In genomic region chr2:33489565-33489964, GRCm38 (mm10) we compare ENCODE assay signal across 9 mouse cellular contexts. TPM values are rescaled to one million over a fixed set of nuclear protein-coding genes. Genes with fewer than 3 reads are reported as not detected.
DNase-seq lines count a peak whose midpoint lies in the region; ATAC-seq and TF ChIP-seq lines count a peak whose summit lies in the region.
"Had no signal": no experiment of that assay in that cellular context is flagged by ENCODE, and none has a peak within 500 bp of the region (broad histone marks: within the 10 kb centered on the region; RNA-seq: fewer than 3 reads in every experiment).

No protein-coding gene starts in this region.

- H3K4me2 ChIP-seq in hindbrain, embryonic 11.5 days (replicated peaks; ENCODE audit: low read depth, low read length) = no peak overlapping the region
- no peak overlapping the region for H3K4me2 ChIP-seq in lung, postnatal 0 days (replicated peaks; ENCODE audit: low read depth, low read length)
- H3K4me2 ChIP-seq: limb, embryonic 13.5 days had no signal

- TF ChIP-seq CTCF in lung, postnatal 0 days (IDR thresholded peaks at IDR 0.05) = peak; percentile 67
- TF ChIP-seq CTCF in brain, embryonic 14.5 days (IDR thresholded peaks at IDR 0.05; ENCODE audit: borderline replicate concordance, extremely low read depth, insufficient read depth, insufficient read length) = peak; percentile 48; the same call in 1 of the 2 replicates

- 52% methylated on average over 10 of the region's 10 CpGs for WGBS in hindbrain, embryonic 11.5 days
- 56% methylated on average over 10 of the region's 10 CpGs for WGBS in hindbrain, embryonic 10.5 days
- 49% methylated on average over 10 of the region's 10 CpGs for WGBS in lung, postnatal 0 days

- H3K27ac ChIP-seq in hindbrain, embryonic 11.5 days (ENCODE audit: low read depth, low read length) = no peak overlapping the region
- no peak overlapping the region for H3K27ac ChIP-seq in hindbrain, embryonic 10.5 days
- H3K27ac ChIP-seq in lung, postnatal 0 days (ENCODE audit: low read length) = no peak overlapping the region
- H3K27ac ChIP-seq: limb, embryonic 13.5 days had no signal

- no peaks in the 10 kb centered on the region for H3K9me3 ChIP-seq in hindbrain, embryonic 11.5 days (ENCODE audit: control insufficient read depth, low read length)
- no peaks in the 10 kb centered on the region for H3K9me3 ChIP-seq in hindbrain, embryonic 10.5 days
- no peaks in the 10 kb centered on the region for H3K9me3 ChIP-seq in lung, postnatal 0 days (ENCODE audit: low read length)
- H3K9me3 ChIP-seq: limb, embryonic 13.5 days had no signal

- no peak for TF ChIP-seq EP300 in lung, postnatal 0 days (IDR thresholded peaks at IDR 0.05)

- no peaks in the 10 kb centered on the region for H3K36me3 ChIP-seq in hindbrain, embryonic 11.5 days (ENCODE audit: control insufficient read depth, insufficient read depth, low read length)
- H3K36me3 ChIP-seq in hindbrain, embryonic 10.5 days = no peaks in the 10 kb centered on the region
- no peaks in the 10 kb centered on the region for H3K36me3 ChIP-seq in lung, postnatal 0 days (ENCODE audit: insufficient read depth, low read length)
- H3K36me3 ChIP-seq: limb, embryonic 13.5 days had no signal

- intact Hi-C loops in heart, postnatal 25 days (cut with DNase I) = loop anchor here (5.0 kb wide), 1 partner anchor 53 kb away; no protein-coding TSS in a partner anchor

- H3K9ac ChIP-seq in hindbrain, embryonic 11.5 days (ENCODE audit: low read depth, low read length) = no peak overlapping the region
- no peak overlapping the region for H3K9ac ChIP-seq in lung, postnatal 0 days (replicated peaks; ENCODE audit: low read depth)
- H3K9ac ChIP-seq: limb, embryonic 13.5 days had no signal

- H3K27me3 ChIP-seq in hindbrain, embryonic 11.5 days (ENCODE audit: control insufficient read depth, insufficient read depth, low read length) = no peaks in the 10 kb centered on the region
- peaks cover 16% of the 10 kb centered on the region; the same call in 1 of the 2 replicates for H3K27me3 ChIP-seq in hindbrain, embryonic 10.5 days (ENCODE audit: insufficient read depth, poor library complexity, severe bottlenecking)
- H3K27me3 ChIP-seq in lung, postnatal 0 days (replicated peaks; ENCODE audit: insufficient read depth, low read length) = no peaks in the 10 kb centered on the region

- H3K4me1 ChIP-seq in hindbrain, embryonic 11.5 days (replicated peaks; ENCODE audit: control insufficient read depth, insufficient read depth, low read length) = 0 out of 2 replicates have a peak, but pooled peaks cover 2% of the 10 kb centered on the region
- H3K4me1 ChIP-seq in hindbrain, embryonic 10.5 days (replicated peaks) = 0 out of 2 replicates have a peak, but pooled peaks cover 6% of the 10 kb centered on the region
- H3K4me1 ChIP-seq in lung, postnatal 0 days (ENCODE audit: insufficient read depth, low read depth, low read length) = no peaks in the 10 kb centered on the region

- peak; percentile 37 for DNase-seq in hindbrain, embryonic 11.5 days (ENCODE audit: low spot score)
- DNase-seq in hindbrain, embryonic 10.5 days (ENCODE audit: low spot score) = no peak
- DNase-seq in lung, postnatal 0 days (ENCODE audit: low spot score) = no peak
- no peak for DNase-seq in lung, postnatal 14 days
- DNase-seq in brain, embryonic 14.5 days (ENCODE audit: low read depth) = peak; percentile 45
- DNase-seq in retina, postnatal 1 day = peak; percentile 27
- DNase-seq in heart, postnatal 25 days (ENCODE audit: low spot score) = no peak

- TF ChIP-seq POLR2A in brain, embryonic 14.5 days (IDR thresholded peaks at IDR 0.05; ENCODE audit: borderline replicate concordance, extremely low read depth, insufficient read depth, insufficient read length, poor library complexity, severe bottlenecking) = no peak

- no peak overlapping the region for H3K4me3 ChIP-seq in hindbrain, embryonic 11.5 days (ENCODE audit: low read depth, low read length)
- H3K4me3 ChIP-seq in hindbrain, embryonic 10.5 days = no peak overlapping the region
- no peak overlapping the region for H3K4me3 ChIP-seq in lung, postnatal 0 days (ENCODE audit: low read depth, low read length)
- H3K4me3 ChIP-seq: limb, embryonic 13.5 days had no signal

- ATAC-seq in hindbrain, embryonic 11.5 days (ENCODE audit: low FRiP score) = no peak
- ATAC-seq in lung, postnatal 0 days = no peak
- ATAC-seq: activated CD4-positive, CD25-positive, alpha-beta regulatory T cell, adult 4 months had no signal

RNA-seq across cellular contexts. Expression of gene Zbtb43, which starts 21.2 kb away (rescaled TPM):
- polyA plus RNA-seq in hindbrain, embryonic 11.5 days (2014; fragmentation: Nextera tagmentation; extraction: Ambion mirVana) = 24.8 and 31.2 TPM in 2 replicates
- polyA plus RNA-seq in hindbrain, embryonic 10.5 days (2016; fragmentation: Nextera tagmentation; extraction: Ambion mirVana) = 19.0 and 22.7 TPM in 2 replicates
- 11.4 and 12.0 TPM in 2 replicates for polyA plus RNA-seq in lung, postnatal 0 days (2015; fragmentation: Nextera tagmentation; extraction: Ambion mirVana)
- polyA plus RNA-seq in brain, embryonic 14.5 days (2012; rRNA removed) = 21.5 and 22.6 TPM in 2 replicates
- total RNA-seq in heart, postnatal 25 days (2021) = 10 to 100 TPM; 21.3 to 24.2 TPM

RNA-seq across cellular contexts. Expression of gene Zbtb34, which starts 58.4 kb away (rescaled TPM):
- polyA plus RNA-seq in hindbrain, embryonic 11.5 days (2014; fragmentation: Nextera tagmentation; extraction: Ambion mirVana) = 8.0 and 8.5 TPM in 2 replicates
- polyA plus RNA-seq in hindbrain, embryonic 10.5 days (2016; fragmentation: Nextera tagmentation; extraction: Ambion mirVana) = 7.2 and 8.2 TPM in 2 replicates
- 4.5 and 4.9 TPM in 2 replicates for polyA plus RNA-seq in lung, postnatal 0 days (2015; fragmentation: Nextera tagmentation; extraction: Ambion mirVana)
- polyA plus RNA-seq in brain, embryonic 14.5 days (2012; rRNA removed) = 23.3 and 30.8 TPM in 2 replicates
- total RNA-seq in heart, postnatal 25 days (2021) = 1 to 10 TPM; 8.0 to 8.3 TPM

Comparison
In these comparisons a context has a peak if more than half of its experiments do, and no peak if none do; other contexts are left out.
1. DNase-seq: peak in hindbrain, embryonic 11.5 days (single experiment), brain, embryonic 14.5 days (single experiment) and retina, postnatal 1 day (single experiment); none in hindbrain, embryonic 10.5 days (single experiment), lung, postnatal 0 days (single experiment), lung, postnatal 14 days (single experiment) and heart, postnatal 25 days (single experiment).